Mouse (Mus musculus): ENCODE measurements around the gene March9.
A peak's percentile ranks its signal among the peaks of the same experiment; 100 is the strongest.
"Not testable (repeated sequence)": the region's sequence is repeated elsewhere in the genome, so short reads cannot be mapped to it uniquely, and the experiment has no call there.

March9 gene

DNA sequence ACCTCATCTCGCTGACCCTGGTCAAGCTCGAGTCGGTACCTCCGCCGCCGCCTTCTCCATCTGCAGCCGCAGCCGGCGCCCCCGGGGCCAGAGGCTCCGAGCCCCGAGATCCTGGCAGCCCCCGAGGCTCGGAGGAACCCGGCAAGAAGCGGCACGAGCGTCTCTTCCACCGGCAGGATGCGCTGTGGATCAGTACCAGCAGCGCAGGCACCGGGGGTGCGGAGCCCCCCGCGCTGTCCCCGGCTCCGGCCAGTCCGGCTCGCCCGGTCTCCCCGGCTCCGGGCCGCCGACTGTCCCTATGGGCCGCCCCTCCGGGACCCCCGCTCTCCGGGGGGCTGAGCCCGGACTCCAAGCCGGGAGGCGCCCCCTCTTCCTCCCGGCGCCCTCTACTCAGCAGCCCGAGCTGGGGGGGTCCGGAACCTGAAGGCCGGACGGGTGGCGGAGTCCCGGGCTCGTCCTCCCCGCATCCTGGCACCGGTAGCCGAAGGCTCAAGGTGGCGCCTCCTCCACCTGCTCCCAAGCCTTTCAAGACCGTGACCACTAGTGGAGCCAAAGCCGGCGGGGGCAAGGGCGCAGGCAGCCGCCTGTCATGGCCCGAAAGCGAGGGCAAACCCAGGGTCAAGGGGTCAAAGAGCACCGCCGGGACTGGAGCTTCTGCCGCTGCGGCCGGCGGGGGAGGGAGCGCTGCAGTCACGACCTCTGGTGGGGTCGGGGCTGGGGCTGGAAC is 19.8 kb upstream of the March9 start:
- DNase-seq (ENCODE audit: extremely low read depth, low read depth): no peak

DNA sequence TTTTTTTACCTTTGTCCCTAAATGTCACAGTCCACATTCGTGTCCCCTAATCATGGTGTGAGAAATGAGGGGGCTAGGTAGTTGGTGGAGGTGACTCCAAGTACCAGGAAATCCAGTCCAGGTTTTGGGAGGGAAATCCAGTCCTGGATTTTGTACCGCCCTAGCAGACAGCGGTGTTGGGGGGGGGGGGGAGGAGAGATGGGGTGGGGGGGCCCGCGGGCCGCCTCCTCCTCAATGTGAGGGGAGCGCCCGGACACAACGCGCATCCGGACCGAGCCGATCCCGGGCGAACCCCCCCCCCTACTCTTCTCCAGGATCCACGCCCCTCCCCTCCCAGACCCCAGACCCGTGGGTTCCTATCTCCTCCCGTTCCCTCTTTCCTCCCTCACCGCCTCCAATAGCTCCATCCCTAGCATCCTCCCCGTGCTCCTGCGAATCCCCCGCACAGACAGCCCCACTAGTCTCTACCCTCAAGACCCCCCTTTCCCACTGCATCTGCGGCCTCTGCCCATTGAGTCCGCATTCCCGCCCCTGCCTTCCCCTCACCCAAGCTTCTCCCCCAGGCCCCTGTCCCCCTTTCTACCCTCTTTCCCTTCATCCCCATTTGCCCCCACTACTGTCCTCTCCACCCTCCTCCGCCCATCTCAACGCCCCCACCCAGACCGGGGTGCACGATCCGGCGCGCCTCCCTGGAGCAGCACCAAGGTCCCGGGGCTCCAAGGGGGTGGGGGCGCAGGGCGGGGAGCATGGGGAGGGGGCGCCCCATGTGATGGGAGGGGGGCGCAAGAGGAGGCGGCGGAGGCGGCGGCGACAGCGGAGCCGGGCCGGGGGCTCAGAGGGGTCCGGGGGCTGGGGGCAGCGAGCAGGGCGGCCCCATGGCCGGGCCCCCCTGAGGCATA is 18.9 kb upstream of the March9 start:
- no peak for DNase-seq (ENCODE audit: extremely low read depth, low read depth)

DNA sequence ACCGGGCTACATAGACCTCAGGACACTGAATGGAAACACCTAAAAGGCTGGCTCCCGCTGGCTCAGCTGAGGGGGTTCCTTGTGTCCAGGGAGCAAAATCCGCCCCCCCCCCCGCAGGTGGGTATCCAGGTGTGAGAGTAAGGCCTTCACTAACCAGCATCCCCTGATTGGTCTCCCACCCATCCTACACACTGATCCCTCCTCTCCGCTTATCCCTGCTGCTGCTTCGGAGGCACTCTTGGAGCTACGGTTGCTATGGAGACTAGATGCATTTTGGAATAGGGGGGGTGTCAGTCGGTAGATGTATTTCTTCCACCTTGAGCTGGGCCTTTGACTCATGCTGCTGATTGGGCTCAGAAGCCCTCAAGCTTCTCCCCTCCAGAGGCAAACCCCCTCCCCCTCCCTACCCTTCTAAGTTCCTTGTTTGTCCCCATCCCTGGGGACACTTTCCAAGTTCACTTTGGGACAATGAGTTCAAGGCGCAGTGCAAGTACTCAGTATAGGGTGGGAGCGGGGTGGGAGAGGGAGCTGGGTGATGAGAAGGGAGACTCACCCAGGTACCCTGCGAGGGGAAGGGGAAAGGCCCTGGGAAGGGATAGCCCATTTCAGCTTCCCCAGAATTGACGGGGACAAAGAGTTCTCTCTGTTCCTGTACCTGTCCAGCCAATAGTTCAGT is 18.2 kb upstream of the March9 start:
- no peak for DNase-seq (ENCODE audit: extremely low read depth, low read depth)

DNA sequence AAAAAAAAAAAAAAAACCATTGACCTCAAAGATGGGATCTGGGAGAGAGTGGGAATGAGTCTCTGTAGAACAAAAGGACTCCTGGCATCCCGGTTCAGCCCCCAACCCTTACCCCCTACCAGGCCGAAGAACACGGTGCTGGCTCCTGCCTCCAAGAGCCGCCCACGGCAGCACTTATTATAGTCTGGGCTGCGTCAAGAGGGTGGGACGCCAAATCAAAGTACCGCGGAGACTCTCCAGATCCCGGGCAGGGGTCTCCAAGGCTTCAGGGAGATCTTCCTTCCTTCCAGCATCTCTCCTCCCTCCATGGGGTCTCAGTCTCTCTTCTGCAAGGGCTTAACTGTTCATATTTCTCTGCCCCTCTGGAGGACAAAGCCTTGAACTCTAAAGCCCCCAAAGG is 17.5 kb upstream of the March9 start:
- no peak for DNase-seq (ENCODE audit: extremely low read depth, low read depth)

DNA sequence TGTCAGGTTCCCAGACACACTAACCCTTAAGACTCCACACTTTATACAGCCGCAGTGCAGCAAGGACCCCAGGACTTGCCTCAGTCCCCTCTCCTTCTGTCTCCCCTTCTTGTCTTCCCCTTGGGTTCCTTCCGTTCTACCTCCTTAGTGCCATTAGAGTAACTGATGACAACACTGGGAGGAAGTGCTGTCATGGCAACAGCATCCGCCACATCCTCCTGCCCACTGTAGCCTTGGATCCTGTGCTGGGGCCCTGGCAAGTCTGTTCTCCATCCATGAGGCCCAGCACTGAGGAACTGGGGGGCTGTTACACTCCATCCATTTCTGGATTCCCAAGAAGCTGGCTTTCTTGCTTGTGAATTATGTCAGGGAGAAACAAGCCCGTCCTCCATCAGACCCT is 16.1 kb upstream of the March9 start:
- no peak for DNase-seq (ENCODE audit: extremely low read depth, low read depth)

DNA sequence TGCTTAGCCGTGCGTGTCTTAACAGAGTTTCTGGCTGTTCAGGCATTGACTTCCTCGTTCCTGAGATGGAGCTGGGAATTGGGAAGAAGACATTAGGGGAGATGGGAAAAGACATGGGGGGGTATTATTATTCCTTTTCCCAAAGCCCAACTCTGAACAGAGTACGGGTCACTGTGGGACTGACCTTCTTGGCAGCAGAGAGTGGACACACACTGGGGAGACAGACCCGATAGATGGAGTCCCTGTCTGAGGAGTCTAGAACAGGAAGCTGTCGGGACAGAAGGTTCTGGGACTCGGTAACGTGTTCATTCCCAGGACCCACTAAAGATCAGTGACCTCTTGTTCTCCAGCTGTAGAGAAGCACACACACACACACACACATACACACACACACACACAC is 15.7 kb upstream of the March9 start:
- no peak for DNase-seq (ENCODE audit: extremely low read depth, low read depth)

DNA sequence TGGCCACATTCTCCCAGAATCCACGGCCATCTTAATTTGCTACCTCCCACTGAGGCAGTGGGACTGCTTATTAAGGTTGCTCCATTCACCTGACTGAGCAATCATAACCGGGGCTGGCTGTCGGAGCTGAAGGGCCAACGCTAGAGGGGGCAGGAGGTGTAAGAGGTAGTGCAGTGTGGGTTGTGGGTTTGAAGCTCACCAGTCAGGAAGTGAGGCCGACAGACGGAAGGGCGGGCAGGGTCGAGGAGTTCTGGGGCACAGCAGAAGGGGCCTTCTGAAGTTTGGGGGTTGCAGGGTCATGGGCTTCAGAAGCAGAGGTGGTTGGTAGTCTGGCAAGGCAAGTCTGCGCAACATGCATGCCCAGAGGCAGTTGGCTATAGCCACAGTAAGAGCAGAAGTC is 15.1 kb upstream of the March9 start, which contains the start of gene Agap2:
TSS of gene Agap2 (plus strand) at position 205 of the 400 bp plus-strand sequence.
- no peak for DNase-seq (ENCODE audit: extremely low read depth, low read depth)

DNA sequence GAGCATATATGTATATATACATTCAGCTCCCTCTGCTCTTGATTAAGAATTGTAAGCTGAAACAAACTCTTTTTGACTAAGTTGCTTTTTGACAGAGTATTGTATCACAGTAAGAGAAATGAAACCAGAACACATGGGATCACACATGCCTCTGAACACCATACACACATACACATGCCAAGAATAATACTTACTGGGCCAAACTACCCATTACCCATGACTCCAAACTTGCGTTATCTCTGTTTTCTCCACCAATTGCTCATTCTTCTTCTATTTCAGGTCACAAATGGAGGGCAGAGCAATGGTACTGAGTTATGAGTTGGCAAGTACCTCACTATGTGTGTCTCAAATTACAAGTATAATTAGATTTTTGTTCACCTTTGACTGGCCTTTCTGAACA is 14.0 kb upstream of the March9 start:
- no peak for DNase-seq (ENCODE audit: extremely low read depth, low read depth)

DNA sequence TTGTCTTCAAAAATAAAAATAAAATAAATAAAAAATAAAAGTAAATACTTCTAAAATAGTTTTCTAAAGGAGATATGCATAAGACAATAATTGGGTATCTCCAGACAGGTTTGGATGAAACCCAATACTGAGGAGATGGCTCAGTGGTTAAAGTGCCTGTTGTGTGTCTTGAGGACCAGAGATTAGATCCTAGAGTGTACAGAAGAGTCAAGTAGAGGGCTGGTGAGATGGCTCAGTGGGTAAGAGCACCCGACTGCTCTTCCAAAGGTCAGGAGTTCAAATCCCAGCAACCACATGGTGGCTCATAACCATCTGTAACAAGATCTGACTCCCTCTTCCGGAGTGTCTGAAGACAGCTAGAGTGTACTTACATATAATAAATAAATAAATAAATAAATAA is 13.0 kb upstream of the March9 start:
- DNase-seq (ENCODE audit: extremely low read depth, low read depth): not testable (repeated sequence)

DNA sequence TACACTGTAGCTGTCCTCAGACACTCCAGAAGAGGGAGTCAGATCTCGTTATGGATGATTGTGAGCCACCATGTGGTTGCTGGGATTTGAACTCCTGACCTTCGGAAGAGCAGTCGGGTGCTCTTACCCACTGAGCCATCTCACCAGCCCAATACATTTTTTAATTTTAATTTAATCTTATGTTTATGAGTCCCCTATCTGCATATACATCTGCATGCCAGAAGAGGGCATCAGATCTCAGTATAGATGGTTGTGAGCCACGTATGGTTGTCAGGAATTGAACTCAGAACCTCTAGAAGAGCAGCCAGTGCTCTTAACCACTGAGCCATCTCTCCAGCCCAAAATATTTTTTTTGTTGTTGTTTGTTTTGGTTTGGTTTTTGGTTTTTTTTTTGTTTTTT is 12.3 kb upstream of the March9 start:
- not testable (repeated sequence) for DNase-seq (ENCODE audit: extremely low read depth, low read depth)

DNA sequence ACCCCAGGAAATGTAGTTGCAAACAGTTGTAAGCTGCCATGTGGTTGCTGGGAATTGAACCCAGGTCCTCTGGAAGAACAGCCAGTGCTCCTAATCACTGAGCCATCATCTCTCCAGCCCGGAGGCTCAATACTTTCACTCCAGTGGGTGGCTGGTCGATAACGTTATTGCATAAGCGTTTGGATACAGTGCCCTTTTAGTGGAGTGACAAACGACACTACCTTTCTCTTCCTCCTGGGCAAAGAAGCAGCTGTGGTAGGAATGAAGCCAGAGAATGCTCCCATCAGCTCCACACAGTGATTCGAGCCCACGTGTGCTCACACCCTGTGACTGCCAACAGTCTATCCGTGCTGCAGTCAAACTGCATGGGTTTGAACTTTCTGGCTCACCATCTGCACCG is 11.2 kb upstream of the March9 start:
- DNase-seq (ENCODE audit: extremely low read depth, low read depth): no peak

DNA sequence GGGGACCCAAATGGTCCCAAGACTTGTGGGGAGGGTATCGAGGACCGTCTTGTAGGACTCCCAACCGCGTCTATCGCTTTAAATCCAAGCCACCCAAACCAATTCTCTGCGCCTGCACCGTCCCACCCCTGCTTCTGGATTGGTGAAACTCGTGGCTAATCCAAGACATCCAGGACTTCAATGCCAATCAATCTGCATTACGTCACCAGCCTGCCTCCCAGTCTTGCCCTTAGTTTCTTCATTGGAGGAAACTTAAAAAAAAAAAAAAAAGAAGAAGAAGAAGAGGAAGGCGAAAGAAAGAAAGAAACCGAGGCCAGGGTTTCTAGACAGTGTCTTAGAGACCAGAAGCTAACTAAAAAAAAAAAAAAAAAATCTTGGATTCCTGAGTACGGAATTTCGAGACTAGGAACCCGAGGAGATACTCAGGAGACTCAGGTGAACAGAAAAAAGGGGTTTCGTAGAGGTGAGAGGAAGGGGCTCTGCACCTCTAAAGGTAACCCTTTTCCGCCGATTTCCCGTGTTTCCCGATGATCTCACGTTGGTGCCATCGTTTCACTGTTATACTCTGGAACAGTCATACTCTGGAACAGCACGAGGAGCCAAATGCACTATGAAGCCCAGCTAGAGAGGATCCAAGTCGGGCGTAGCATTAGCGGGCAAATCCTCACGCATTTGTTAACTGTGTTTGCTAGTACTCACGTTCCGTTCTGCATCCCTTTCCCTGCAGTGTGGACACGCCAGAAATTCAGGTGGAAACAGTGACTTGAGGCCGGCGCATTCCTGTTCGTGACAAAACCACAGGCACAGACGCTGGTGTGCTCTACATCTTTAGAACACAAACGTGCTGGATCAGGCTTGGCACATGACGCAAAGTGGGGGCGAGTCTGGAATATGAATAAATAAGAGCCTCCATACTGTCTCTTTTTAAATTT is 10.5 kb upstream of the March9 start, which contains the start of gene Tspan31:
TSS of gene Tspan31 (minus strand) at position 75 of the 932 bp plus-strand sequence.
- DNase-seq (ENCODE audit: extremely low read depth, low read depth): peak; percentile 98

DNA sequence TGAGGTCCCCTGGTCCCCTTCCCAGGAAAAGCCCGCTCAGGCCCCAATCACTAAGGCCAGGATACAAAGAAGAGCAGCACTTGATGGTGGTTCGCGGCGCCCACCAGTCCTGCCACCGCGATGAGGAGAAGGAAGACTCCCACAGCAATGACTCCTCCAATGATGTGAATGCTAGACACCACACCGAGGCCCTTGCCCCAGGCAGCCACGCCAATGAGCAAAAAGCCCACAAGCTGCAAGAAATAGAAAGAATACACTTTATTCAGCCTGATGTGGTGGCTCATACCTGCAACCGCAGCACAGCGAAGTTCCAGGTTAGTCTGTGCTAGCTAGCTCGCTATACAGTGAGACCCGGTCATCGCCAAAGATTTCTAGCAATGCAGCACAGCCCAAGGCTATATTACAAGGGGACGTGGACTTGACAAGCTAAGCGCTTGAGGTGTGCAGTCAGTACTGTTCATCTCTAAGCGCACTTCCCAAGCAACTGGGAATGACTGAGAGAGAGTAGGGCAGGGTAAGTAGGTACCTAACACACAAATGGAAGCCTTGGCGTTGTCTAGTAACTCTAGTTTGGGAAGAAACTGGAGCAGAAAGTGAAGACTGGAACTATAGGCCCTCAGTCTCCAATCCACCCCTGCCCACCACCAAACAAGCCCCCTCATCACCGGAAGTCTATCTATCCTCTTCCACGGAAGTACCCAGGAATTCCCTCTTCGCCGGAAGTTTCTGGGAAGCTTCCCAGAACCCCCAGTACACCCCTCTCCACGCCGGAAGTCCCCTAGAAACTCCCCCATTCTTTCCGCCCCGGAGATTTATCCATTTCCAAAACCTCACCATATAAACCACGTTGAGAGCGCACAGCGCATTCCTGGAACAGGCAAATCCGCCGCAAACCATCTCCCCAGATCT is 9.6 kb upstream of the March9 start:
- no peak for DNase-seq (ENCODE audit: extremely low read depth, low read depth)

DNA sequence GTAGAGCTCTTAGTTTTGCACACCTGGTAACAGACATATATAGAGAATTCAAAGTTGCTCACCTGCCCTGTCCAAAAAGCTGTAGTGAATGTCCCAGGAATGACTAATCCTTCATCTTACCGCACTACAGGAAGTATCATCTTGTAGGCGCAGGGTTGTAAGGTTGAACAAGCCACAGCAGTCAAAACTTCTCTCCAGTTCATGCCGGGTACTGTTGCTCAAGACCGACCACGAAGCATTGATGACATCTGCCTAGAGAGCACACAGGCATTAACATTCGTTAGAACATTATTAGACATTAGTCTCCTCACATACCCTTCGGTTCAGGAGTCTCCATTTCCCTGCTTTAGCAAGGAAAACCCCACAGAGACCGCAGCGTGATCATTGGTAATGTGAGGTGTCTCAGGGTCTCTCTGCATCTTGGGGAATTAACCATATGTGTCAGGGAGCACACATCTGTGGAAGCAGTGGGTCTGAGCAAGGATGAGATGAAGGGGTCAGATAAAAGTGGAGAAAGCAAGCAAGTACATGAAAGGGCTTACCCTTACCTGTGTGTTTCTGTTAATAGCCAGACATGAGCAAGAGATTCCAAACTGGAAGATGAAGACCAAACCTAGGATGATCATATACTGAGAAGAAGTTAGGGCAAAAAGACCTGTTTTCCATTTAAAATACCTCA is 8.5 kb upstream of the March9 start:
- no peak for DNase-seq (ENCODE audit: extremely low read depth, low read depth)

DNA sequence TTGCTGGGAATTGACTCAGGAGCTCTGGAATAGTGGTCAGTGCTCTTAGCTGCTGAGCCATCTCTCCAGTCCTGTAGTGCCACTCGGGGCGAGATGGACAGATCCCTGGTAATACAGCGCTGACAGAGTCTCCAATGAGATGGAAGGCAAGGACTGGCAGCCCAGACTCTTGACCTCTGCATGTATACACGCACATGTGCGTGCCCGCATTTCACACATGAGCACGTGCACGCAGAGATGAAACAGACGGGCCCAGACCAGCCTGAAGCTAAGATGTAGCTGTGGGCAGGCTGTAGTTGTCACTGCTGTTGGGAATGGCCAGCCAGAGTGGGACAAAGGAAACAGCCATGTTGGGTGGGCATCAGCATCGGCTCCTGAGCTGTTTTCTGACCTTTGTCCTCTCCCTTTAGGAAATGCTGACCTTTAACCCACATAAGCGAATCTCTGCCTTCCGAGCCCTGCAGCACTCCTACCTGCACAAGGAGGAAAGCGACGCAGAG is 6.6 kb upstream of the March9 start:
- DNase-seq (ENCODE audit: extremely low read depth, low read depth): no peak

DNA sequence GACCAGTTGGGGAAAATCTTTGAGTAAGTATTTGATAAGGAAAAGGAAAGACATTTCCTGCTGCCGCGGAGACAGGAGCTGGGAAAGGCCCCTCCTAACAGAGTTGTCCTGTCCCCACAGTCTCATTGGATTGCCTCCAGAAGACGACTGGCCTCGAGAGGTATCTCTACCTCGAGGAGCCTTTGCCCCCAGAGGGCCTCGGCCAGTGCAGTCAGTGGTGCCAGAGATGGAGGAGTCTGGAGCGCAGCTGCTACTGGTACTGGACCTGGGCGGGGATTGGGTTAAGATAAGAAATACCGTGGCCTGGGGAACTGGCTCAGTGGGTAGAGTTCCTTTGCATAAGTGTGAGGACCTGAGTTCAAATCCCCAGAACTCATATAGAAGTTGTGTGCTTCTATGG is 6.0 kb upstream of the March9 start:
- no peak for DNase-seq (ENCODE audit: extremely low read depth, low read depth)

DNA sequence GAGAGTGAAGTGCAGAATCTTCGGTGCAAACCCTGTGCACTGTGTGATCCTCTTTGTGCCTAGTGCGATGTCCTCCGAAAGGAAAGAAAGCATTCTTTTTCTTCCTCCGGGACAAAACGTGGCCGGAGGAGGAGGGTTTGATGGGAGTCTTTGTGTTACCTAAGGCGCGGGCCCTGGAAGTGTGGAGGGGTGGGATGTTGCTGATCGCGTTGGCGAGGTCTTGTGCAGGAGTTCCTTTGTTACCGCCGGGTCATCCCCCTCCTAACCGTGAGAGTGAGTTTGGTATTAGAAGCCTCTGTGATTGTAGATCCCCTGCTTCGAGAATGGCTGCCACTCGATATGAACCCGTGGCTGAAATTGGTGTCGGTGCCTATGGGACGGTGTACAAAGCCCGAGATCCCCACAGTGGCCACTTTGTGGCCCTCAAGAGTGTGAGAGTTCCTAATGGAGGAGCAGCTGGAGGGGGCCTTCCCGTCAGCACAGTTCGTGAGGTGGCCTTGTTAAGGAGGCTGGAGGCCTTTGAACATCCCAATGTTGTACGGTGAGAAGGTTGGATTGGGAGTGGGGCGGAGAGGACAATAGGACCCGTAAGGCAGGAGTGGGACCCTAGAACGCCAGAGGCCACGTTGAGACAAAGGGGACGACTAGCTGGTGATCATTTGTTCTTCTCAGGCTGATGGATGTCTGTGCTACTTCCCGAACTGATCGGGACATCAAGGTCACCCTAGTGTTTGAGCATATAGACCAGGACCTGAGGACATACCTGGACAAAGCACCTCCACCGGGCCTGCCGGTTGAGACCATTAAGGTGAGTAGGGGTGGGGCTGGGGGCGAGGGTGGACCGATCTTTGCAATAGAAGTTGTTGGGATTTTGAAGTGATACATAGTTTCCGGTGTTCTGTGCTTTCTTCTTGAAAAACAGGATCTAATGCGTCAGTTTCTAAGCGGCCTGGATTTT is 4.2 kb upstream of the March9 start:
- no peak for DNase-seq (ENCODE audit: extremely low read depth, low read depth)
